Mouse (Mus musculus): ENCODE measurements around the gene Tmem135.
"Not testable (repeated sequence)": the region's sequence is repeated elsewhere in the genome, so short reads cannot be mapped to it uniquely, and the experiment has no call there.

Tmem135 gene

GRCm38 (mm10) chr7:89326761-89327160 lies 77.3 kb downstream of the Tmem135 start:
- DNase-seq (ENCODE audit: low spot score in 2 of 2), result no peak

DNA sequence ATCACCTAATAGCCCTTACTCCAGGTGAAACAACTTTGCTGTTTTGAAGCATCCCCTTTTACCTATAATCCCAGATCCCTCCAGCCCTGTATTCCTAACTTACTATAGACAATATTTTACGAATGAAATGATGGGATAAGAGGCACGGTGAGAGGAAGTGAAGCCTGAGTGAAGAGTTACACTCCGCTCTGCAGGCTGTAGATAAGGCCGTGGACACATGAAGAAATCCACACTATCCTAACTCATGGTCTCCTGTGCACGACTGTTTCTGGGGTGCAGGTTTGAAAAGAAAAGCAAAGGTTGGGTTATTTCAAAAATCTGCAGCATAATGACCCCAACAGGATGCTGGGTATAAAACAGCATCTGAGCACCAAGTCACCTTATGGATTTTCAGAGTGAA lies 77.8 kb downstream of the Tmem135 start:
- no peak for DNase-seq (ENCODE audit: low spot score in 2 of 2)

DNA sequence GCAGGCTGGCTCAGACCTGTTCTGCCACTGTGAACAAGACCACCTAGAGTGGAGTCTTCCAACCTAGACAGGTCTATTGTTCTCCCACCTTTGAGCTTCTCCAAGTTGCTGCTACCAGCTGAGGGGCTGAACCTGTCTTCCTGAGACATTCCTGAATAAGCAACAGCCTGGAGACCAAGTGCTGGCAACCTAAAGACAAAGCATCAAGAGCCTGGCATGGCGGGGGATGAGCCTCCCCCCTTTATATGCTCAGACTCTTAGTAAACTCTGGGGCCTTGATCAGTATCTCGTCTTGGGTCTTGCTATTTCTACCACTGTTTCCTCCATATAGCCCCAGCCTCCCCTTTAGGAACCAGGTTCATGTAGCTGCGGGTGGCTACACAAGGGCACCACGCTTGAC lies 81.3 kb downstream of the Tmem135 start:
- not testable (repeated sequence) for DNase-seq (ENCODE audit: low spot score in 2 of 2)

- DNase-seq (ENCODE audit: low spot score in 2 of 2), result no peak
These were observed 84.7 kb downstream of the Tmem135 start for GRCm38 (mm10) chr7:89319351-89319750.

- DNase-seq (ENCODE audit: low spot score in 2 of 2), result not testable (repeated sequence)
These were observed 86.9 kb downstream of the Tmem135 start for GRCm38 (mm10) chr7:89317088-89317487.

DNA sequence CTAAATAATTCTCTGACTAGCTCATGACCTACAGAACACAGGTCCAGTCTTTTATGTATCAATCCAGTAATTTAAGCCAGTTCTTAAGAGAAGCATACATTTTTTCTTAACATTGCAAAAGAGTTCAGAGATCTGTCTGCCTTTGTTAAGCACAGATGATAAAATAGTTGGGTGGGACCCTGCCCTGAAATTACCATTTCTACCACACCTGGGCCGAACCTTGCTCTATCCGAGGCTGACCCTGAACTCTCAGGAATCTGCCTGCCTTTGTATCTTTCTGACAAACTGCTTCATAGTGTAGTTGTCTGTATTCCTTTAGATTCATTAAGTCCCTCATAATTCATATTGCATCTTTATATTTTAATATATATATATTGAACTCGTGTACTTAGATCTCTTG lies 87.9 kb downstream of the Tmem135 start:
- no peak for DNase-seq (ENCODE audit: low spot score in 2 of 2)

DNA sequence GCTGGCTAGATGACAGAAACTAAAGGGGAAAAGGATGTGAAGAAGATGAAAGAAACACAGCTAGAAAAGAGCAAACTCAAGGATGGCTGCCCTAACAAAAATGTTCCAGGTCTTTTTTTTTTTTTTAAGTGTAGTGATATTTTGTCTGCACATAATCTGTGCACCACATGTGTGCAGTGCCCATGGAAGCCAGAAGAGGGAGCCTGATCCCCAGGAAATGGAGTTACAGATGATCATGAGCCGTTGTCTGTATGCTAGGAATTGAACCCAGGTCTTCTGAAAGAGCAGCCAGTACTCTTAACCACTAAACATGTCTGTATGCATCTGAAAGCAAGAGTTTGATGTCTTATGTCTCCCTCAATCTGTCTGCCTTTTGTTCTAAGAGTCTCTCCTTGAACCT lies 92.5 kb downstream of the Tmem135 start:
- DNase-seq (ENCODE audit: low spot score in 2 of 2), result no peak

DNA sequence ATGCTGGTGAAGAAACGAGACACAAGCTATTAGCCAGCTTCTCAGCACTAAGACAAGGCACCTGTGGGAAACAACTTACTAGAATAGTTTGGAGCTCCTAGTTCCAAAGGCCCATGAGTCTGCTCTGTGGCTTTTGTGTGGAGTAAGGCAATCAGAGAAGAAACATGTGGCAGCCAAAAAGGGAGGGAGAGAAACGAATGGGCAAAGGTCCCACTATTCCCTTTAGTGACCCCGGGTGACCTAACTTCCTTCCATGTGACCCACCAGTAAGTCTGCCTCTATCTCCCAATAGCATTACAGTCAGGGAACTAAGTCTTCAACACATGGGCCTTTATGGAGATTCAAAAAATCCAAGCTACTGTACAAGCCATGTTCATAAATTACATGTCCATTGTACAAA lies 95.1 kb downstream of the Tmem135 start:
- DNase-seq (ENCODE audit: low spot score in 2 of 2), result no peak

DNA sequence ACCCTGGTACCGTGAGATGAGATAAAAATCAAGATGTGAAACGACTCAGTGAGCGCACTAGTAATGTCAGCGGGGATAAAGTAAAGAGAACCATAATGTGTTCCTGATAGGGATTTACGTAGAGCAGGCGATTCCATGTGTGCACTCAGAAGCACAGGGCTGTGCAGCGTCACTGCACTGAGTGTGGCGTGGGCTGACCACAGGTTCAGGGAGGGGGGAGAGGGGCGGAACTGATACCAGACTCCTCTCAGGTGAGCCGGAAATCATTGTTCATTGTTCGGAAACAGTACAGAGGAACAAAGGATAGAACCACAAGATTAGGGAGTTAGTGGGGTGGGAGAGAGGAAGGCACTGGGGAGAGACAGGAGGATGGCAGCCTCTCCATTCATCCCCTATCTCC lies 95.8 kb downstream of the Tmem135 start:
- no peak for DNase-seq (ENCODE audit: low spot score in 2 of 2)

DNA sequence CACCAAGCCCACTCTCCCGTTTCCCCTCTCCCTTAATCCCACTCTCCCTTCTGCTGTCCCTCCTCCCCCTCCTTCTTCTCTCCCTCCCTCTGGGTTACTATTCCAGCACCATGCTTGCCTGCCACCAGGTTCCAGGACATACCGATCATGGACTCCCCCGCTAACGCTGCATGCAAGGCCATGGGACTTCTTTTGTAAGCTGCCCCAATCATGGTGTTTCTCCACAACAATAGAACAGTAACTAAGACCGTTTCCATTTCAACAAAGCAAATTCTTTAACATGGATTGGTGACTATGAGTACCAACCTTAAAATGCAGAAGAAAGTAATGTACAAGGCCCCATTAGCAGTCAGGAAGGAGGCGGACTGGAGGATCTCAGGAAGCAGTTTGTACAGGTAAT lies 97.2 kb downstream of the Tmem135 start:
- DNase-seq (ENCODE audit: low spot score in 2 of 2), result no peak

DNA sequence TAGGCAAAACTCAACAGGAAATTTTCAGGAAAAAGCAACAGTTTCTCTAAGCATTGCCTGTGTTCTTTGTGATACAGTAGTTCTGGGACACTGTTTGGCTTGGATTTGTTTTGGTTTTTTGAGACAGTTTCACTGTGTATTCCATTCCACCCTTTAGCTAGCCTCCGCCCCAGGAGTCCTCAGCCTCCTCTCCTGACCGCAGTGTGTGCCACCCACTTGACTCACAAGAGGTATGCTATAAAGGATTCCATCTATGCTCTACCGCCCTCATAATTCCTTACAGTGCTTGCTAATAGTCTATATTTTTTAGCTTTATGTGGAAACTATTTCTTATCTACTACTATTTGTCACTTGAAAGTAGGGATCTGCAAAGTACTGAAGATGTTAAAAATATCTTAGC lies 99.1 kb downstream of the Tmem135 start:
- DNase-seq (ENCODE audit: low spot score in 2 of 2), result no peak

DNA sequence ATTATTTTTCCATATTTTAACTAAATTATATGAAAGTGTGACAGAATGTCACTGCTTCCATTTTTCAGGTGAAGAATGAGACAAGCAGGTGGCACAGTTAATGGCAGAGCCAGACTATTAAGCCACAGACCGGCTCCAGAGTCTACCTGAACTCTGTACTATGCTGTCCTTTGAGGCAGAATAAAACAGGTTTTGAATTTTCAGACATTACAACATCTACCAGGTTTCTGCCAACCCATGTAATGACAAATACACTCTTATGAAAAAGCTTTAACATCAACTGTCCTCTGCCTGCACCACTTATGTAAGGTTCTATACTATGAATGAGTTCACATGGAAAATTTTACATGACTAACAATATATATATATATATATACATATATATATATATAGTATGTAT lies 100.3 kb downstream of the Tmem135 start:
- DNase-seq (ENCODE audit: low spot score in 2 of 2), result no peak

GRCm38 (mm10) chr7:89298911-89299458 lies 105.0 kb downstream of the Tmem135 start:
- no peak for DNase-seq (ENCODE audit: low spot score in 2 of 2)

- no peak for DNase-seq (ENCODE audit: low spot score in 2 of 2)
These were observed 107.1 kb downstream of the Tmem135 start for GRCm38 (mm10) chr7:89296941-89297340.

GRCm38 (mm10) chr7:89282664-89283063 lies 121.4 kb downstream of the Tmem135 start:
- no peak for DNase-seq (ENCODE audit: low spot score in 2 of 2)

DNA sequence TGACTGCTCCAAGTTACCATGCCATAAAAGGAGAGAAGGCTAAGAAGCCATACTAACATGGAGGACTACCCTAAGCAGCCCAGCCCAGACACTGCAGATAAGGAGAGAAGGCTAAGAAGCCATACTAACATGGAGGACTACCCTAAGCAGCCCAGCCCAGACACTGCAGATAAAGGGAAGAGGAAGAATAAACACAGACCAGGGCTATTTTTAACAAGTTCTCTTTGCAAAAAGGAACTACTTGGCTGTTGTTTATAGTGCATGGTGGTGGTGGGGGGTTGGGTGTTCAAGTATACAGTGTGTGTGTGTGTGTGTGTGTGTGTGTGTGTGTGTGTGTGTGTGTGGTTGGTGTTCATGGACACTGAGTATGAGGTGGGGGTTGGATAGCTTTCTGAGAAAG lies 133.6 kb downstream of the Tmem135 start:
- DNase-seq (ENCODE audit: low spot score in 2 of 2), result not testable (repeated sequence)

- DNase-seq (ENCODE audit: low spot score in 2 of 2), result no peak
These were observed 134.2 kb downstream of the Tmem135 start for GRCm38 (mm10) chr7:89269826-89270225.

DNA sequence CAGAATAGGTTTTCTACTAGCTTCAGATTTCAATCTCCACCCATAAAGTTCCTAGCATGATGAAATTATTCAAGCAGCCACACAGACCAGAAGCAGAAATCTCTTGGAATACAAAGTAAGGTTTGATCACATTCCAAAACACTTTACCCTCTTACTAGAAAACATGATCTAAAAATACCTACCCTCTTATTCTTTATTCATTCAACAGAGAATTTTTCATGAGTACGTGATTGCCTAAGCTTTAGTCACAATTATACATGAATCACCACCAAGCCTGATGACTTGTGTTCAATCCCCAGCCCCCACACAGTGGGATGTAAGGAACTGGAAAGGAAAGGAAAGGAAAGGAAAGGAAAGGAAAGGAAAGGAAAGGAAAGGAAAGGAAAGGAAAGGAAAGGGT lies 136.5 kb downstream of the Tmem135 start:
- DNase-seq (ENCODE audit: low spot score in 2 of 2), result no peak

- no peak for DNase-seq (ENCODE audit: low spot score in 2 of 2)
These were observed 137.8 kb downstream of the Tmem135 start for GRCm38 (mm10) chr7:89266017-89266760.

DNA sequence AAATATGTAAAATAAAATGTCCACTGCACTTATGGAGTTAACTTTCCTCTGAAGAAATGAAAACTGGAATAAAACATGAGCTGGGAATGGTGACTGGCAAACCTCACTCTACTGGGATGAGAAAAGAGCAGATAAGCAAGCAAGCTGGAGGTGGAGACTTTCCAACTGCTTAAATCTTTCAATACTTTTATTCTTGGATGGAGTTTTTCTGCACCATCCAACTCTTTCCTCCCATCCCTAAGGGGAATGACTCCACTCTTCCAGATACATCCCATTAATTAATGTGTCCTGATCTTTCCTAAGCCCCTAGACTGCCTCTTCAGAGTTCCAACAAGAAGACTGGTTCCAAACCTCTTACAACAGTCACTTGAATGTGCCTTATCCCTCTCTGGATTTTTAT lies 143.1 kb downstream of the Tmem135 start:
- DNase-seq (ENCODE audit: low spot score in 2 of 2), result no peak

- DNase-seq (ENCODE audit: low spot score in 2 of 2), result no peak
These were observed 145.2 kb downstream of the Tmem135 start for GRCm38 (mm10) chr7:89258832-89259231.

- DNase-seq (ENCODE audit: low spot score in 2 of 2), result no peak
These were observed 146.0 kb downstream of the Tmem135 start for GRCm38 (mm10) chr7:89257871-89258502.

GRCm38 (mm10) chr7:89253772-89254171 lies 150.2 kb downstream of the Tmem135 start:
- DNase-seq (ENCODE audit: low spot score in 2 of 2), result no peak
